Mouse (Mus musculus) left cerebral cortex, postnatal 25 days (tissue): ENCODE measurements at regions not wholly inside any gene's neighbourhood (a gene's known extent, or its start where the extent isn't known, plus 50 kb on each side); places are given as distances from the start of the nearest gene placed in this dataset.

Source experiments
- DNase-seq, 2 experiments: peaks; one replicate each; pipeline ENCODE4 v3.0.0; 2022; ENCODE audit warnings: low spot score in 2 of 2, mixed read lengths in 1 of 2
- intact Hi-C: fragments of 180-260 bp; cut with DNase I; formaldehyde crosslinking; loops from one replicate; pipeline ENCODE4 v1.15.1; 2025

DNA sequence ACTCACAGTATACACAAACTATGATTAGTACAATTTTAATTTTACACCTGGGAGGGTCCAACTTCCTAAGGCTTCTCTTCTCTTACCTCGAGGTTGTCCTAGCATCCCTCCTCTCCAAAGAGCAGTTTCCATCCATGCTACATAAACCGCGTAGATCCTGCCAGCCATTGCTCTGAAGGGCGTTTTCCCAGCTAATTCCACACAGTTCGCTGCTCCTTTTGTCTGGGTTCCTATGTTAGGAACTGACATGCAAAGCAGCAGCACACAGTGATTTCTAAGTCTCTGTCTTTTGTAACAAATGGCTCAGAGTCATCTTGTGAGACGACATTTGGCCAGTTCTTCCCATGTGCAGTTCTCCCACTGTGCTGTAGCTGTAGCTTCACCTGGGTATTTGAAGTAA, 80.7 kb upstream of the Hhip start:
- intact Hi-C loops = no loop called here
- no peak for DNase-seq

DNA sequence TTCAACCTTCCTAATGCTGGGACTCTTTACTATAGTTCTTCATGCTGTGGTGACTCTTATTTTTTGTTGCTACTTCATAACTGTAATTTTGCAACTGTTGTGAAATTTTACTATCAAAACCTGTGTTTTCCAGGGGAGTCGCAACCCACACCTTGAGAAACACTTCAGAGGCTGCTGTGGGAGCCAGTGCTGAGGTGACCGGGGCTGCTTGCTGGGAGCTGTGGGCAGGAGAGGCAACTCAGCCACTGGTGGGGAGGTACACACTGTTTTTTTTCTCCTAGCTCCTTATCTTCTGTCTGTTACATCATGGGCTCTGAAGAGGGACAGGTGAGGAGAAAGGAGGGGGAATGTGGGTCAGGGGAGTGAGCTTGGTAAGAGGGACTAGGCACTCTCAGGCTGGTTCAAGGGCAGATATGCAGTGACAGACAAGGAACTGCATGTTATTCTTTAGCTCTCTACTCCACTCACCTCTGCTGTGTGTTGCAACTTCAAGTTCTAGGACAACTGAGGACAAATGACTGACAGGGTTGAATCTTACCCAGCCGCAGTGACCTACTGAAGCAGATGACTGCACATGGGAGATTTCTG, 62.7 kb upstream of the Hhip start:
- intact Hi-C loops = no loop called here
- no peak for DNase-seq

DNA sequence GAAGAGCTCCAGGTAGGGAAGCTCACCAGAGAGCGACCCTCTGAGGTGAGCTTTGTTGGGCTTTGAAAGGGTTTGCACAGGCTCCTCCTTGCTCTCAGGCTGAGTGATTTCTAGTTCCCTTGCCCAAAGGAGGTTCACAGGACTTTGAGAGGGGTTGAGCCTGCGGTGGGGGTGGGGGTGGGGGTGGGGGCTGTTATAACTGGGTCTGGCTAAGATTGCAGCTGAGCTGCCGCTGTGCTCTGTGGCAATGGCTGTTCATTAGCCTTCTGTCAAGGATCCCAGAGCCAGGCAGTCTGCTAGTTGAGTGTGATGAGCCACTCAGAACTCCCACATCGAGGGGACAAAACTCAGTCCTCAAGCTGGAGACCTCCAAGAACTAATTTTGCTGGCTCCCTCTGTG, 59.5 kb upstream of the Hhip start:
- intact Hi-C loops = no loop called here
- DNase-seq = no peak
